12 mouse cellular contexts compared by ENCODE assay signal in the genomic region with DNA sequence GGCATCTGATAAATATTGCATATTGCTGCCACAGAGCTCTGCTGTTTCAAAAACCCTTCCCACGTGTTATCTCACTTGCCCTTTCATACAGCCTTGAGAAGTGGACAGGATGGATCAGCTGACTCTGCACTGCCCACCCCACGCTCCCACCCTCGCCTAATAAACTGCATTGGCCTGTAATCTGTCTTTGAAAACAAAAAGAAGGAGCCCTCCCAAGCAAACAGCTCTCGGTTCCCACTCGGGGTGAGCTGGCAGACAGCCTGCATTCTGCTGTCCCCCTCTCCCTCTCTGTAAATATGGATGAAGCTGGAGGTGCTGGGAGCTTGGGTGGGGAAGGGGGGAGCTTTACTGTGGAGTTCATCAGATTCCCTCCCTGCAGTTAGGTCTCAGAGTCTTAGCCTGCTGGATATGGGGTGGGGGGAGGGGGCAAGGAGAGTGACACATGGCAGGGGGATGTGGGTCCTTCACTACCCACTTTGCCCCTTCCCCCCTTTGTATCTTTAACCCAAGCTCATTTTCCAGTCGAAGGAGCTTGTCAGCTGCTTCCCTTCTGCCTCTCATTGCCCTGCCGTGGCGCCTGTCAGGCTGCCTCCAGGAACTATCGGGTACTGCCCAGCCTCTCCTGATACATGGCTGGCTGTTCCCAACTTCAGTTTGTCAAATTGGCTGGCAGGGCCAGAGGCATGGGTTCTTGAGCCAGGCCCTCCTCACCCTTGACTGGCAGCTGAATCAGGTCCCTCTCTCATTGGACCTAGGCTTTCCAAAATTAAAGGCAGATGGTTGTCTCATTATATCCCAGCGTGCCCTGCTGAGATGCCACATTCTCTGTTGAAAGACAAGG. TPM values are rescaled to one million over a fixed set of nuclear protein-coding genes. Genes with fewer than 3 reads are reported as not detected.
A peak's percentile ranks its signal among the peaks of the same experiment; 100 is the strongest.
DNase-seq lines count a peak whose midpoint lies in the region; ATAC-seq lines count a peak whose summit lies in the region.
"Had no signal": no experiment of that assay in that cellular context is flagged by ENCODE, and none has a peak within 500 bp of the region (broad histone marks: within the 10 kb centered on the region; RNA-seq: fewer than 3 reads in every experiment).

No protein-coding gene starts in this region.

- H3K4me1 ChIP-seq in forebrain, embryonic 10.5 days = peaks cover 12% of the 10 kb centered on the region
- H3K4me1 ChIP-seq in forebrain, embryonic 11.5 days (replicated peaks; ENCODE audit: control insufficient read depth, insufficient read depth, low read length) = no peaks in the 10 kb centered on the region
- H3K4me1 ChIP-seq in hindbrain, embryonic 16.5 days (ENCODE audit: control insufficient read depth, insufficient read depth, low read depth, low read length) = peaks cover 30% of the 10 kb centered on the region
- H3K4me1 ChIP-seq: liver, embryonic 12.5 days had no signal

- no peaks in the 10 kb centered on the region for H3K9me3 ChIP-seq in forebrain, embryonic 10.5 days
- H3K9me3 ChIP-seq in forebrain, embryonic 11.5 days (ENCODE audit: control insufficient read depth, low read length) = no peaks in the 10 kb centered on the region
- no peaks in the 10 kb centered on the region for H3K9me3 ChIP-seq in hindbrain, embryonic 16.5 days (ENCODE audit: control insufficient read depth, low read length)
- H3K9me3 ChIP-seq: liver, embryonic 12.5 days; megakaryocyte, embryonic 14.5 days had no signal

- H3K4me3 ChIP-seq in forebrain, embryonic 10.5 days = no peak overlapping the region
- no peak overlapping the region for H3K4me3 ChIP-seq in forebrain, embryonic 11.5 days (ENCODE audit: low read depth, low read length)
- no peak overlapping the region for H3K4me3 ChIP-seq in hindbrain, embryonic 16.5 days (ENCODE audit: low read length)
- H3K4me3 ChIP-seq: liver, embryonic 12.5 days; megakaryocyte, embryonic 14.5 days had no signal

- no peak overlapping the region for H3K9ac ChIP-seq in forebrain, embryonic 11.5 days (ENCODE audit: low read length)
- no peak overlapping the region; the same call in 1 of the 2 replicates for H3K9ac ChIP-seq in hindbrain, embryonic 16.5 days (ENCODE audit: low read depth, low read length)
- H3K9ac ChIP-seq: liver, embryonic 12.5 days had no signal

- H3K4me2 ChIP-seq in forebrain, embryonic 11.5 days (ENCODE audit: low read depth, low read length, severe bottlenecking) = no peak overlapping the region
- no peak overlapping the region; the same call in 1 of the 2 replicates for H3K4me2 ChIP-seq in hindbrain, embryonic 16.5 days (ENCODE audit: low read length)
- H3K4me2 ChIP-seq: liver, embryonic 12.5 days had no signal

- no peaks in the 10 kb centered on the region for H3K27me3 ChIP-seq in forebrain, embryonic 10.5 days (ENCODE audit: poor library complexity, severe bottlenecking)
- H3K27me3 ChIP-seq in forebrain, embryonic 11.5 days (ENCODE audit: control insufficient read depth, insufficient read depth, low read length) = no peaks in the 10 kb centered on the region
- no peaks in the 10 kb centered on the region for H3K27me3 ChIP-seq in hindbrain, embryonic 16.5 days (replicated peaks; ENCODE audit: control insufficient read depth, insufficient read depth, low read length)
- H3K27me3 ChIP-seq: liver, embryonic 12.5 days had no signal

- no peak for DNase-seq in forebrain, embryonic 10.5 days (ENCODE audit: extremely low spot score, low spot score)
- no peak for DNase-seq in forebrain, embryonic 11.5 days (ENCODE audit: low spot score)
- DNase-seq in brain, adult 2 months (ENCODE audit: low read depth, low spot score) = peak; percentile 90
- DNase-seq in cerebellum, postnatal 14 days = peak; percentile 82 to 89
- DNase-seq in lung, adult 18-20 months = no peak
- DNase-seq: heart, postnatal 14 days had no signal

- H3K36me3 ChIP-seq in forebrain, embryonic 10.5 days (replicated peaks) = peaks cover 74% of the 10 kb centered on the region
- no peaks in the 10 kb centered on the region for H3K36me3 ChIP-seq in forebrain, embryonic 11.5 days (ENCODE audit: control insufficient read depth, insufficient read depth, low read length)
- no peaks in the 10 kb centered on the region for H3K36me3 ChIP-seq in hindbrain, embryonic 16.5 days (ENCODE audit: control insufficient read depth, insufficient read depth, low read length)
- H3K36me3 ChIP-seq: liver, embryonic 12.5 days had no signal

- H3K27ac ChIP-seq in forebrain, embryonic 10.5 days = 0 out of 2 replicates have a peak overlapping the region, but pooled peaks have one; percentile 8
- H3K27ac ChIP-seq in forebrain, embryonic 11.5 days (ENCODE audit: low read depth, low read length) = no peak overlapping the region
- peak overlapping the region; percentile 71 for H3K27ac ChIP-seq in hindbrain, embryonic 16.5 days (ENCODE audit: low read depth, low read length)
- H3K27ac ChIP-seq: liver, embryonic 12.5 days; stomach, postnatal 0 days had no signal

- ATAC-seq in forebrain, embryonic 11.5 days (replicated peaks; ENCODE audit: low FRiP score) = no peak
- peak; percentile 82 for ATAC-seq in hindbrain, embryonic 16.5 days
- ATAC-seq in megakaryocyte, adult 5-6 weeks (ENCODE audit: poor library complexity, severe bottlenecking) = no peak
- ATAC-seq in megakaryocyte-erythroid progenitor cell, adult 5-6 weeks (replicated peaks; ENCODE audit: low FRiP score, low TSS enrichment, poor library complexity, severe bottlenecking) = no peak
- ATAC-seq: liver, embryonic 12.5 days had no signal

- 77% methylated on average over 10 of the region's 10 CpGs for WGBS in forebrain, embryonic 10.5 days
- 62% methylated on average over 9 of the region's 10 CpGs for WGBS in forebrain, embryonic 11.5 days
- WGBS in hindbrain, embryonic 16.5 days = 26% methylated on average over 10 of the region's 10 CpGs

RNA-seq across cellular contexts. Expression of a gene that starts 10.6 kb away (rescaled TPM):
- polyA plus RNA-seq in forebrain, embryonic 10.5 days (2016; fragmentation: Nextera tagmentation; extraction: Ambion mirVana) = 159 and 161 TPM in 2 replicates
- 122 and 124 TPM in 2 replicates for polyA plus RNA-seq in forebrain, embryonic 11.5 days (2014; fragmentation: Nextera tagmentation; extraction: Ambion mirVana)
- polyA plus RNA-seq in hindbrain, embryonic 16.5 days (2015; fragmentation: Nextera tagmentation; extraction: Ambion mirVana) = 679 and 766 TPM in 2 replicates
- 0.11 TPM in 1 of 2 replicates, not detected in the other for total RNA-seq in megakaryocyte, adult 5-6 weeks (2015)
- total RNA-seq in megakaryocyte, adult 5-6 weeks (2017) = not detected in 2 replicates
- total RNA-seq in megakaryocyte-erythroid progenitor cell, adult 5-6 weeks (2014; fragmentation: Nextera tagmentation) = 0.87 and 1.5 TPM in 2 replicates
- total RNA-seq in megakaryocyte-erythroid progenitor cell, adult 5-6 weeks (2017) = not detected in 2 replicates

RNA-seq across cellular contexts. Expression of a gene that starts 18.8 kb away (rescaled TPM):
- 0.55 and 1.2 TPM in 2 replicates for polyA plus RNA-seq in forebrain, embryonic 10.5 days (2016; fragmentation: Nextera tagmentation; extraction: Ambion mirVana)
- polyA plus RNA-seq in forebrain, embryonic 11.5 days (2014; fragmentation: Nextera tagmentation; extraction: Ambion mirVana) = 1.5 and 3.4 TPM in 2 replicates
- 11.7 and 15.7 TPM in 2 replicates for polyA plus RNA-seq in hindbrain, embryonic 16.5 days (2015; fragmentation: Nextera tagmentation; extraction: Ambion mirVana)
- total RNA-seq in megakaryocyte, adult 5-6 weeks (2015) = not detected in 2 replicates
- total RNA-seq in megakaryocyte, adult 5-6 weeks (2017) = not detected in 2 replicates
- not detected in 2 replicates for total RNA-seq in megakaryocyte-erythroid progenitor cell, adult 5-6 weeks (2014; fragmentation: Nextera tagmentation)
- total RNA-seq in megakaryocyte-erythroid progenitor cell, adult 5-6 weeks (2017) = not detected in 2 replicates

RNA-seq across cellular contexts. Expression of a gene that starts 45.8 kb away (rescaled TPM):
- 0.28 and 0.79 TPM in 2 replicates for polyA plus RNA-seq in forebrain, embryonic 10.5 days (2016; fragmentation: Nextera tagmentation; extraction: Ambion mirVana)
- polyA plus RNA-seq in forebrain, embryonic 11.5 days (2014; fragmentation: Nextera tagmentation; extraction: Ambion mirVana) = 3.4 and 5.4 TPM in 2 replicates
- 10.8 and 17.7 TPM in 2 replicates for polyA plus RNA-seq in hindbrain, embryonic 16.5 days (2015; fragmentation: Nextera tagmentation; extraction: Ambion mirVana)
- total RNA-seq in megakaryocyte, adult 5-6 weeks (2015) = not detected in 2 replicates
- total RNA-seq in megakaryocyte, adult 5-6 weeks (2017) = not detected in 2 replicates
- total RNA-seq in megakaryocyte-erythroid progenitor cell, adult 5-6 weeks (2014; fragmentation: Nextera tagmentation) = not detected in 2 replicates
- total RNA-seq in megakaryocyte-erythroid progenitor cell, adult 5-6 weeks (2017) = not detected in 2 replicates
- total RNA-seq: heart, postnatal 14 days had no signal
- polyA plus RNA-seq: liver, embryonic 12.5 days had no signal

Comparison
In these comparisons a context has a peak if more than half of its experiments do, and no peak if none do; other contexts are left out.
1. DNase-seq: peak in brain, adult 2 months (single experiment) and cerebellum, postnatal 14 days (2 of 2); none in forebrain, embryonic 10.5 days (single experiment), forebrain, embryonic 11.5 days (single experiment) and lung, adult 18-20 months (0 of 2).